Comparison of ENCODE assay signal across 8 mouse cellular contexts in genomic region chr8:123235520-123236497, GRCm38 (mm10). TPM values are rescaled to one million over a fixed set of nuclear protein-coding genes. Genes with fewer than 3 reads are reported as not detected.
DNase-seq lines count a peak whose midpoint lies in the region; ATAC-seq and TF ChIP-seq lines count a peak whose summit lies in the region.

TSS of gene Spata2l (minus strand) at chr8:123236233.

- H3K36me3 ChIP-seq in G1E (replicated peaks), result peaks cover 34% of the 10 kb centered on the region
- no peaks in the 10 kb centered on the region for H3K36me3 ChIP-seq in forebrain, embryonic 15.5 days
- H3K36me3 ChIP-seq in neural tube, embryonic 14.5 days (ENCODE audit: control insufficient read depth, insufficient read depth, low read length), result no peaks in the 10 kb centered on the region

- intact Hi-C loops in heart, postnatal 14 days (cut with DNase I), result no loop called here

- H3K9ac ChIP-seq in forebrain, embryonic 15.5 days (replicated peaks), result peak within 1 kb of the TSS; percentile 50
- peak within 1 kb of the TSS; percentile 35 for H3K9ac ChIP-seq in neural tube, embryonic 14.5 days (replicated peaks; ENCODE audit: low read depth, low read length)

- peaks cover 30% of the 10 kb centered on the region for H3K27me3 ChIP-seq in G1E (ENCODE audit: insufficient read depth, low read length)
- peaks cover 28% of the 10 kb centered on the region for H3K27me3 ChIP-seq in forebrain, embryonic 15.5 days
- no peaks in the 10 kb centered on the region for H3K27me3 ChIP-seq in neural tube, embryonic 14.5 days (ENCODE audit: control insufficient read depth, insufficient read depth, low read length)

- peaks cover 41% of the 10 kb centered on the region for H3K4me1 ChIP-seq in G1E (ENCODE audit: insufficient read depth, low read depth, low read length)
- H3K4me1 ChIP-seq in forebrain, embryonic 15.5 days, result peaks cover 20% of the 10 kb centered on the region
- H3K4me1 ChIP-seq in neural tube, embryonic 14.5 days (ENCODE audit: control insufficient read depth, insufficient read depth, low read length), result peaks cover 3% of the 10 kb centered on the region; the same call in 1 of the 2 replicates

- peak within 1 kb of the TSS; percentile 74 for H3K4me3 ChIP-seq in G1E (ENCODE audit: low read depth, low read length)
- H3K4me3 ChIP-seq in forebrain, embryonic 15.5 days, result peak within 1 kb of the TSS; percentile 39
- peak within 1 kb of the TSS; percentile 31 for H3K4me3 ChIP-seq in neural tube, embryonic 14.5 days (ENCODE audit: low read depth, low read length)

- WGBS in forebrain, embryonic 15.5 days, result under 1% methylated on average over 57 of the region's 57 CpGs
- under 1% methylated on average over 57 of the region's 57 CpGs for WGBS in large intestine, adult 2 months
- WGBS in neural tube, embryonic 14.5 days, result 1% methylated on average over 57 of the region's 57 CpGs

- no peaks in the 10 kb centered on the region for H3K9me3 ChIP-seq in G1E (replicated peaks)
- H3K9me3 ChIP-seq in forebrain, embryonic 15.5 days, result no peaks in the 10 kb centered on the region
- H3K9me3 ChIP-seq in neural tube, embryonic 14.5 days (ENCODE audit: control insufficient read depth, low read length), result no peaks in the 10 kb centered on the region

- ATAC-seq in G1E (ENCODE audit: extremely low read depth, insufficient number of reproducible peaks, low FRiP score, poor library complexity, severe bottlenecking), result peak; percentile 92
- ATAC-seq in forebrain, embryonic 15.5 days (replicated peaks), result peak; percentile 57; the same call in 1 of the 2 replicates
- ATAC-seq in neural tube, embryonic 14.5 days (ENCODE audit: low read depth), result peak; percentile 77

- peak; percentile 92 for DNase-seq in G1E (ENCODE audit: low spot score)
- peak; percentile 86 for DNase-seq in cerebellum, adult 11-12 months
- DNase-seq in heart, postnatal 14 days, result peak; percentile 77 to 88
- DNase-seq in large intestine, adult 2 months (ENCODE audit: low read depth, low spot score), result peak; percentile 68
- DNase-seq in lung, adult 18-20 months, result peak; percentile 89 to 90
- DNase-seq in testis, postnatal 10 days (ENCODE audit: low spot score), result peak; percentile 94

- H3K4me2 ChIP-seq in forebrain, embryonic 15.5 days (replicated peaks), result peak within 1 kb of the TSS; percentile 54
- H3K4me2 ChIP-seq in neural tube, embryonic 14.5 days (ENCODE audit: low read depth, low read length), result peak within 1 kb of the TSS; percentile 52

- TF ChIP-seq CTCF in G1E (IDR thresholded peaks at IDR 0.05; ENCODE audit: low read depth, low read length), result no peak

- no peak within 1 kb of the TSS for H3K27ac ChIP-seq in forebrain, embryonic 15.5 days (replicated peaks)
- H3K27ac ChIP-seq in neural tube, embryonic 14.5 days (ENCODE audit: low read depth, low read length), result no peak within 1 kb of the TSS

RNA-seq across cellular contexts. Expression of gene Spata2l, which starts in this region (rescaled TPM):
- total RNA-seq in G1E (2014; fragmentation: Nextera tagmentation) (3.4 and 6.8 TPM in 2 replicates), G1E (2017) (2.2 and 3.7 TPM in 2 replicates)
- polyA plus RNA-seq in G1E (2012), result 5.2 and 5.7 TPM in 2 replicates
- polyA plus RNA-seq in forebrain, embryonic 15.5 days (2015; fragmentation: Nextera tagmentation; extraction: Ambion mirVana), result 4.0 and 4.8 TPM in 2 replicates
- 1 to 10 TPM; 6.5 to 6.9 TPM for total RNA-seq in heart, postnatal 14 days (2021)
- polyA plus RNA-seq in large intestine, adult 2 months (2012; rRNA removed), result 7.8 and 9.0 TPM in 2 replicates
- polyA plus RNA-seq in neural tube, embryonic 14.5 days (2014; fragmentation: Nextera tagmentation; extraction: Ambion mirVana), result 7.0 and 7.3 TPM in 2 replicates
